Mouse (Mus musculus): ENCODE measurements around the gene Gtf2a1.

Gene Gtf2a1

GRCm38 (mm10) chr12:91604600-91604999 is 14.3 kb upstream of the Gtf2a1 start:
- H3K4me1 ChIP-seq (replicated peaks; ENCODE audit: low read depth, low read length) = peaks cover 27% of the 10 kb centered on the region
- TF ChIP-seq CTCF (conservative IDR thresholded peaks at IDR 0.05; ENCODE audit: low read length) (no peak), NANOG (IDR thresholded peaks at IDR 0.05; ENCODE audit: borderline replicate concordance, low read length) (no peak), POU5F1 (IDR thresholded peaks at IDR 0.05; ENCODE audit: borderline replicate concordance, low read length) (no peak)
- H3K9me3 ChIP-seq (ENCODE audit: low read length) = peaks cover 11% of the 10 kb centered on the region
- no peaks in the 10 kb centered on the region for H3K27me3 ChIP-seq (ENCODE audit: insufficient read depth, low read length)
- H3K4me3 ChIP-seq (replicated peaks; ENCODE audit: low read length) = no peak overlapping the region
- H3K36me3 ChIP-seq (ENCODE audit: insufficient read depth, low read length) = no peaks in the 10 kb centered on the region

- no peak for TF ChIP-seq POU5F1 (IDR thresholded peaks at IDR 0.05; ENCODE audit: borderline replicate concordance, low read length)
- no peak for TF ChIP-seq CTCF (conservative IDR thresholded peaks at IDR 0.05; ENCODE audit: low read length)
- no peak for TF ChIP-seq NANOG (IDR thresholded peaks at IDR 0.05; ENCODE audit: borderline replicate concordance, low read length)
These were observed 1.8 kb upstream of the Gtf2a1 start for GRCm38 (mm10) chr12:91592128-91592527.

DNA sequence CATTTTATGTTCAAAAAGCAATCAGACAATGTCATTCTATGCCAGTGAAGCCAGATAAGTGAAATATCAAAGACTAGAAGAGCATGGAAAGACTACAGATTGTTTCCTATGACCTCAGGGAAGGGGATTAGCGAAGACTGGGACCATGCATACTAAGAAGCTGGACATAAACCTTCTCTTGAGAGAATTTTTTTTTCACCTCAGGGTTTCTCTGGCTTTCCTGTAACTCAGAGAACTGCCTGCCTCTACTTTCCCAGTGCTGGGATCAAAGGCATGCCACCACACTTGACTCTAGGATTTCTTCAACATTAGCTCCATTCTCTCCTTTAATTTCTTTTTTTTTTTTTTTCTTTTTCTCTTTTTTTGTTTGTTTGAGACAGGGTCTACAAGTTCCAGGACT is 904 bp upstream of the Gtf2a1 start:
- Histone ChIP-seq H3K36me3 (ENCODE audit: insufficient read depth, low read length) (peaks cover 2% of the 10 kb centered on the region; the same call in 1 of the 2 replicates), H3K4me1 (replicated peaks; ENCODE audit: low read depth, low read length) (peaks cover 43% of the 10 kb centered on the region), H3K9me3 (ENCODE audit: low read length) (no peaks in the 10 kb centered on the region), H3K4me3 (replicated peaks; ENCODE audit: low read length) (peak overlapping the region; percentile 84), H3K27me3 (ENCODE audit: insufficient read depth, low read length) (no peaks in the 10 kb centered on the region)
- TF ChIP-seq CTCF (conservative IDR thresholded peaks at IDR 0.05; ENCODE audit: low read length) (no peak), NANOG (IDR thresholded peaks at IDR 0.05; ENCODE audit: borderline replicate concordance, low read length) (no peak), POU5F1 (IDR thresholded peaks at IDR 0.05; ENCODE audit: borderline replicate concordance, low read length) (no peak)

More at GRCm38 (mm10) chr12:91592128-91592527, 1.8 kb upstream of the Gtf2a1 start:
- Histone ChIP-seq H3K4me3 (replicated peaks; ENCODE audit: low read length) (no peak overlapping the region), H3K27me3 (ENCODE audit: insufficient read depth, low read length) (no peaks in the 10 kb centered on the region), H3K9me3 (ENCODE audit: low read length) (no peaks in the 10 kb centered on the region), H3K36me3 (ENCODE audit: insufficient read depth, low read length) (no peaks in the 10 kb centered on the region; the same call in 1 of the 2 replicates), H3K4me1 (replicated peaks; ENCODE audit: low read depth, low read length) (peaks cover 36% of the 10 kb centered on the region)

- no peak for TF ChIP-seq CTCF (conservative IDR thresholded peaks at IDR 0.05; ENCODE audit: low read length)
- Histone ChIP-seq H3K27me3 (ENCODE audit: insufficient read depth, low read length) (no peaks in the 10 kb centered on the region), H3K4me1 (replicated peaks; ENCODE audit: low read depth, low read length) (peaks cover 43% of the 10 kb centered on the region), H3K9me3 (ENCODE audit: low read length) (no peaks in the 10 kb centered on the region), H3K36me3 (ENCODE audit: insufficient read depth, low read length) (peaks cover 7% of the 10 kb centered on the region), H3K4me3 (replicated peaks; ENCODE audit: low read length) (peak overlapping the region; percentile 84)
These were observed 429 bp upstream of the Gtf2a1 start for GRCm38 (mm10) chr12:91590716-91591115.

DNA sequence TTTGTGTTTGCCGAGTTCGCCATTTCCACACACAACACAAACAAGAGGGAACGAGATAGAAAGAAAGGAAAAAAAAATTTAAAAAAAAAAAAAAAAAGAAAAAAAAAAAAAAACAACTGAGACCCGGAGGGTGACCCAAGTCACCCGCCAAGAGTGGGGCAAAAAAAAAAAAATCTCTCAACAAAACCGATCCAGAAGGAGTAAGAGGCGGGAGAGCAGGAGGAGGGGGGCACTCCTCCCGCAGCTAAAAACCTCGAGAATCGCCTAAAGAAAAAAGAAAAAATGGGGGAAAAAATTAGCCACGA is 793 bp downstream of the Gtf2a1 start:
- no peaks in the 10 kb centered on the region for H3K27me3 ChIP-seq (ENCODE audit: insufficient read depth, low read length)
- H3K36me3 ChIP-seq (ENCODE audit: insufficient read depth, low read length) = peaks cover 19% of the 10 kb centered on the region
- H3K4me3 ChIP-seq (replicated peaks; ENCODE audit: low read length) = peak overlapping the region; percentile 88
- H3K9me3 ChIP-seq (ENCODE audit: low read length) = no peaks in the 10 kb centered on the region
- TF ChIP-seq NANOG (IDR thresholded peaks at IDR 0.05; ENCODE audit: borderline replicate concordance, low read length) (no peak), CTCF (conservative IDR thresholded peaks at IDR 0.05; ENCODE audit: low read length) (no peak), POU5F1 (IDR thresholded peaks at IDR 0.05; ENCODE audit: borderline replicate concordance, low read length) (no peak)
- H3K4me1 ChIP-seq (replicated peaks; ENCODE audit: low read depth, low read length) = peaks cover 38% of the 10 kb centered on the region

- Histone ChIP-seq H3K9me3 (ENCODE audit: low read length) (no peaks in the 10 kb centered on the region), H3K4me3 (replicated peaks; ENCODE audit: low read length) (peak overlapping the region; percentile 88), H3K27me3 (ENCODE audit: insufficient read depth, low read length) (no peaks in the 10 kb centered on the region), H3K4me1 (replicated peaks; ENCODE audit: low read depth, low read length) (peaks cover 41% of the 10 kb centered on the region), H3K36me3 (ENCODE audit: insufficient read depth, low read length) (peaks cover 25% of the 10 kb centered on the region)
- TF ChIP-seq NANOG (IDR thresholded peaks at IDR 0.05; ENCODE audit: borderline replicate concordance, low read length) (no peak), POU5F1 (IDR thresholded peaks at IDR 0.05; ENCODE audit: borderline replicate concordance, low read length) (no peak), CTCF (conservative IDR thresholded peaks at IDR 0.05; ENCODE audit: low read length) (no peak)
These were observed 1.4 kb downstream of the Gtf2a1 start for GRCm38 (mm10) chr12:91588670-91589541.

DNA sequence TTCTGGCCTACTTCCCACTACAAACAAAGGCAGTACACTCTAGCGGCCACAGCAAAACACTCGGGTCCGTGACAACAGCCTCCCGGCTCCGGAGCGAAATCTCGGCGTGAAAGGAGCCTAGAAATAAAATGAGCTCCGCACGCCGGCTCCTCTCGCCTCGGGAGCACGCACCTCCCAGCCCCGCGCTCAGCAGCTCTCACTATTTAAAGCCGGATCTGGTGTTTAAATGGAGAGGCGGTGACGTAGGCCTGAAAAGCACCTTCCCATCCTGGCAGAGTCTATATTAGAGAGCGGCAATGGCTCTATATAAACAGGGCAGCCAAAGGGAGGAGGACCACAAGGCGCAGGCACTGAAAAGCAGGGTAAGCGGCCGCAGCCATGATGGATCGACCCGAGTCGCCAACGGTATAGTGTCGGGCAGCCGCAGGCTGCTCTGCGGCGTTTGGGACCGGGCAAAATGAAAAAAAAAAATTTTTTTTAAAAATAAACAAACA is 2.1 kb downstream of the Gtf2a1 start:
- Histone ChIP-seq H3K4me3 (replicated peaks; ENCODE audit: low read length) (peak overlapping the region; percentile 88), H3K27me3 (ENCODE audit: insufficient read depth, low read length) (no peaks in the 10 kb centered on the region), H3K9me3 (ENCODE audit: low read length) (no peaks in the 10 kb centered on the region), H3K36me3 (ENCODE audit: insufficient read depth, low read length) (peaks cover 25% of the 10 kb centered on the region), H3K4me1 (replicated peaks; ENCODE audit: low read depth, low read length) (peaks cover 48% of the 10 kb centered on the region)
- no peak for TF ChIP-seq NANOG (IDR thresholded peaks at IDR 0.05; ENCODE audit: borderline replicate concordance, low read length)
- TF ChIP-seq CTCF (conservative IDR thresholded peaks at IDR 0.05; ENCODE audit: low read length) = no peak
- no peak for TF ChIP-seq POU5F1 (IDR thresholded peaks at IDR 0.05; ENCODE audit: borderline replicate concordance, low read length)

DNA sequence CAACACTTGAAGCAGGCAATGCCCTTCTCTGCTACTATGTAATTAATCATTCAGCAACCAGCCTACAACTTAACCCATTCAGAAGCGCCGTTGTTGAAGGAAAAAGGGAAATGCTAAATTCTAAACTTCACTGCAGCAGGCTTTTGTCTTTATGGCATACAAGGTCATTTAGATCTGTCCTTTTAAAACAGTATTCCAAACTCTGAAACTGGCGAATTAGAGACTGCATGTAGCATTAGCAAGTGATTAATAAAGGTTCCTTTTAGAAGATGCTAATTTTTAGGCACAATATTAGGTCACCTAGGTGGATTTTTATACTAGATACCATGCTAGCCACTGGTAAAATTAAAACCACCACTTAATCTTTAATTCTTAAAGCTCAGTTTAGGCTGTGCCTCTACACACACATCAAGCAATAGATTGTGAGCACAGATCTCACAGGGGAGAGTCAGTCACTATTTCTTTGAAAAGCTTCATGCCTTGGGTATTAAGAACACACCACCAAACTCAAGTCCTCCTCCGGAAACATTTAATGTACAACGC is 2.7 kb downstream of the Gtf2a1 start:
- Histone ChIP-seq H3K4me1 (replicated peaks; ENCODE audit: low read depth, low read length) (peaks cover 54% of the 10 kb centered on the region), H3K4me3 (replicated peaks; ENCODE audit: low read length) (peak overlapping the region; percentile 88), H3K27me3 (ENCODE audit: insufficient read depth, low read length) (no peaks in the 10 kb centered on the region), H3K36me3 (ENCODE audit: insufficient read depth, low read length) (peaks cover 29% of the 10 kb centered on the region), H3K9me3 (ENCODE audit: low read length) (no peaks in the 10 kb centered on the region)
- TF ChIP-seq NANOG (IDR thresholded peaks at IDR 0.05; ENCODE audit: borderline replicate concordance, low read length) = no peak
- no peak for TF ChIP-seq CTCF (conservative IDR thresholded peaks at IDR 0.05; ENCODE audit: low read length)
- no peak for TF ChIP-seq POU5F1 (IDR thresholded peaks at IDR 0.05; ENCODE audit: borderline replicate concordance, low read length)

Data from E14TG2a.4 (cell line).